Mouse (Mus musculus) heart, embryonic 16.5 days (tissue): Measurements from ENCODE around the gene Fbxw10. TPM values are rescaled to one million over a fixed set of nuclear protein-coding genes. Genes with fewer than 3 reads are reported as not detected.

Experiments used
- ATAC-seq: fragments of 200-750 bp; cut with Nextera tagmentation; replicated peaks from 2 replicates; pipeline ENCODE4 v1.8.0; 2017; ENCODE audit warnings: moderate number of reproducible peaks; ENCODE audit not compliant: insufficient read depth, low FRiP score; ENCODE audit errors: extremely low read depth
- H3K27ac ChIP-seq: fragments of 300-500 bp; sonication (generic); 2 replicates; pipeline ENCODE4 v1.5.1; 2014; ENCODE audit warnings: mild to moderate bottlenecking, low read length, control low read depth, moderate library complexity
- H3K27me3 ChIP-seq: fragments of 300-500 bp; sonication (generic); 2 replicates; pipeline ENCODE4 v1.6.1; 2014; ENCODE audit warnings: low read length, mixed read lengths; ENCODE audit not compliant: control insufficient read depth, insufficient read depth
- H3K36me3 ChIP-seq: fragments of 300-500 bp; sonication (generic); 2 replicates; pipeline ENCODE4 v1.6.1; 2014; ENCODE audit not compliant: control insufficient read depth, insufficient read depth
- H3K4me1 ChIP-seq: fragments of 300-500 bp; sonication (generic); 2 replicates; pipeline ENCODE4 v1.6.1; 2014; ENCODE audit warnings: low read length, mixed read lengths; ENCODE audit not compliant: control insufficient read depth, insufficient read depth
- H3K4me2 ChIP-seq: fragments of 300-500 bp; sonication (generic); 2 replicates; pipeline ENCODE4 v1.6.1; 2014; ENCODE audit warnings: low read depth, mild to moderate bottlenecking, control low read depth, low read length
- H3K4me3 ChIP-seq: fragments of 300-500 bp; sonication (generic); 2 replicates; pipeline ENCODE4 v1.5.1; 2014; ENCODE audit warnings: mild to moderate bottlenecking, control low read depth, low read length
- H3K9ac ChIP-seq: fragments of 300-500 bp; sonication (generic); 2 replicates; pipeline ENCODE4 v1.6.1; 2014; ENCODE audit warnings: low read length, control low read depth
- H3K9me3 ChIP-seq: fragments of 300-500 bp; sonication (generic); replicated peaks from 2 replicates; pipeline ENCODE4 v1.6.1; 2016; ENCODE audit warnings: low read length; ENCODE audit not compliant: control insufficient read depth
- WGBS: fragments of 180-500 bp; shearing (Covaris S2); extraction: QIAGEN DNeasy Blood & Tissue Kit; methylation state at CpG from one replicate; pipeline ENCODE4 v1.1.7; 2014; 5-methylcytosine and 5-hydroxymethylcytosine counted together
- polyA plus RNA-seq: library from polyadenylated mRNA; unstranded; fragments of >200 nt; fragmentation: Nextera tagmentation; extraction: Ambion mirVana; gene quantifications from 2 replicates; pipeline ENCODE4 v1.2.1, GENCODE M21; 2015

Gene Fbxw10
- polyA plus RNA-seq, 1 experiment from 2014 or later = 0.45 TPM

- Histone ChIP-seq H3K36me3 (peaks cover 10% of the 10 kb centered on the region), H3K4me1 (peaks cover 7% of the 10 kb centered on the region), H3K4me2 (peak overlapping the region; percentile 90), H3K4me3 (peak overlapping the region; percentile 93), H3K9ac (peak overlapping the region; percentile 64), H3K9me3 (no peaks in the 10 kb centered on the region), H3K27ac (peak overlapping the region; percentile 67), H3K27me3 (no peaks in the 10 kb centered on the region)
- WGBS = 25% methylated on average over 9 of the region's 9 CpGs
- ATAC-seq = no peak
Observed at GRCm38 (mm10) chr11:62878728-62879127, 31.9 kb downstream of the Fbxw10 start.

DNA sequence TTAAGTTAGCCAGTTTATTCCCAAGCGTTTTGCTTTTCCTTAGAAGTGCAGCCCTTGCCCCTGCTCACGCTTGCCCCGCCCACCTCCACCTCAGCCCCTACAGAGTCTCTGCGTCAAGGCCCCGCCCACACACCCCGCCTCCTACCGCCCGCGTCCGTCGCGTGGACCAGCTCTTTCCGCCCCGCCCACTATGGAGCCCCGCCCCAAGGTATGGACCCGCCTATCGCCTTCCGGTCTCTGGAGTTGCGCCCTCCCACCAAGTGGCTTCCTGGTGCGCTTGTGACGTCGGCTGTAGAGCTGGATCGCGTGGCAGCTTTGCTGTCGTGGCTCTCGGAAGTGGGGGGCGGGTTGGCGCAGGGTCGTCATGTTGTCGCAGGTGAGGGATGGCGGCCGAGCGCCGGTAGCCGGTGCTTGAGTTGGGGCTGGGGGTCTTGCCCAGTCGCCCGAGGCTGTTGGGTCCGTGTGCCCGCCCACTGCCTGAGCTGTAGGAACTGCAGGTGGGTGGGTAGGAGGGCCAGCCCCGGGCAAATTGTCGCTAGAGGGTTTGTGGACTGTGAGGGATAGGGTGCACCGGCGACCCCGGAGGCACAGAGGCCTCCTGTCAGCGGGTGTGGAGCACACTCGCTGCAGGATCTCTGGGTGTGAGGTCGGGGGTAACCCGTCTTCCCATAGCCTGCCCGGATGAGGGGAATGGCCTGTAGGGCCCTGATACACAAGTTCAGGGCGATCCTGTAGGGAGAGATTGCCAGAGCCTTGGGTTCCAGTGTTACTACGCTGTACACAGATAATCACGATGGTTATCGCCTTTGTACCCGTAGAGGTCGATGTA lies 32.6 kb downstream of the Fbxw10 start, which contains the start of gene Tvp23b:
TSS of gene Tvp23b (plus strand) at position 236 of the 829 bp plus-strand sequence.
- peaks cover 13% of the 10 kb centered on the region for H3K36me3 ChIP-seq
- H3K27me3 ChIP-seq = no peaks in the 10 kb centered on the region
- peaks cover 7% of the 10 kb centered on the region for H3K4me1 ChIP-seq
- peak within 1 kb of the TSS; percentile 88 for H3K27ac ChIP-seq
- peak within 1 kb of the TSS; percentile 93 for H3K4me3 ChIP-seq
- ATAC-seq = peak; percentile 96
- no peaks in the 10 kb centered on the region for H3K9me3 ChIP-seq
- H3K4me2 ChIP-seq = peak within 1 kb of the TSS; percentile 90
- WGBS = under 1% methylated on average over 55 of the region's 55 CpGs
- peak within 1 kb of the TSS; percentile 91 for H3K9ac ChIP-seq

DNA sequence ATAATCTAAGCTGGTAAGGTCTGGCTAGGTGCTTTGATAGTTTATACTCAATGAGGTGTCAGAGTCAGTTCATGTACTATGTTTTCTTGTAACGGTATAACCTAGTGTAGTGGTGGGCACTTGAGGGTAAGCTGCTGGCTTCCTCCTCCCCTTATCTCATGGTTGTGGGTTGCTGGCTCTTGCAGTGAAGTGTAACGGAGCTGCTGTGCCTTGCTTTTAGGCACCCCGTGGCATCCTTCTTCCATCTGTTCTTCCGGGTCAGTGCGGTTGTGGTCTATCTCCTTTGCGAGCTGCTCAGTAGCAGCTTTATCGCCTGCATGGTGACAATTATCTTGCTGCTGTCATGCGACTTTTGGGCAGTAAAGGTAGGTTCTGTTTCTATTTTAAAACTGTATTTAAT lies 36.5 kb downstream of the Fbxw10 start:
- no peak overlapping the region for H3K4me3 ChIP-seq
- 76% methylated on average over 8 of the region's 8 CpGs for WGBS
- H3K4me1 ChIP-seq = peaks cover 7% of the 10 kb centered on the region
- no peak overlapping the region for H3K27ac ChIP-seq
- peaks cover 28% of the 10 kb centered on the region for H3K36me3 ChIP-seq
- no peak overlapping the region for H3K4me2 ChIP-seq
- H3K9ac ChIP-seq = no peak overlapping the region
- H3K27me3 ChIP-seq = no peaks in the 10 kb centered on the region
- no peak for ATAC-seq
- no peaks in the 10 kb centered on the region for H3K9me3 ChIP-seq

DNA sequence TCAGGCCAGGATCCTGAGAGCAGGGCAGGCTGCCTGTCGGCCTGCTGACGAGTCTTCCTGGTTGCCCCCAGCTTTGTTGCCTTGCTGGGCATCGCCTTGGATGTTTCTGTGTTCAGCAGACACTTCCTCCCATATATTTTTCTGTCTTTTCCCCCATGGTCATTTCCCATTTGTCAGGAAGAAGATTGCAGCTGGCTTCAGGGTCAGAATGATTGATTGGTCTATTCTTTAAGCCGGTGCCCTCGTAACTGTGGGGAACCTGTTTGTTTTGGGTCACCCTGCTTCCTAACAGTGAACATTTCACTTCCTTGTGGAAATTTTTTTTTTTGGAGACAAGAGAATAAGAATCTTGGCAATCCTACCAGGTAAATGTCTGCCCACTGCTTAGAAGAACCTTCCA lies 38.5 kb downstream of the Fbxw10 start:
- H3K27ac ChIP-seq = no peak overlapping the region
- no peak overlapping the region for H3K4me2 ChIP-seq
- H3K36me3 ChIP-seq = peaks cover 31% of the 10 kb centered on the region
- H3K9me3 ChIP-seq = no peaks in the 10 kb centered on the region
- H3K27me3 ChIP-seq = no peaks in the 10 kb centered on the region
- no peak overlapping the region for H3K4me3 ChIP-seq
- H3K4me1 ChIP-seq = peaks cover 1% of the 10 kb centered on the region
- H3K9ac ChIP-seq = no peak overlapping the region
- no peak for ATAC-seq
- WGBS = 73% methylated on average over 5 of the region's 5 CpGs

DNA sequence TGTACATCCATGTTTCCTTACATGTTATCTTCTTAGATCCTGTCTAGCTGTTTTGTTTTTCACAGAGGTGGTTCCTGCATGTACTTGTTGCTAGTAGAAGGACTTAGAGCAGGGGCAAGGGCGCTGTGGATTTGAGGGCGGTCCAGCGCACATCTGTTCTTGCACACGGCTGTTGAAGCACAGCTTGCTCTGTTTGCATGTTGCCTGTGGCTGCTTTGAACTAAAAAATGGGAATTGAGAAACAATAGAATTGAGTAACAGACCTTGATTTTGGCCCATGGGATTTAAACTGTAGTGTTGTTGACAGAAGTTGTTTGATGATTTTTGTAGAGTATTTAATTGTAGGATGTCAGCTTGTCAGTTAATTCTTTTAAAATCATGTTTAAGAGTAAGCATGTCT lies 43.9 kb downstream of the Fbxw10 start:
- H3K36me3 ChIP-seq = peaks cover 23% of the 10 kb centered on the region
- no peak overlapping the region for H3K27ac ChIP-seq
- no peak overlapping the region for H3K9ac ChIP-seq
- H3K27me3 ChIP-seq = no peaks in the 10 kb centered on the region
- WGBS = 89% methylated on average over 4 of the region's 4 CpGs
- H3K9me3 ChIP-seq = no peaks in the 10 kb centered on the region
- no peak for ATAC-seq
- H3K4me1 ChIP-seq = no peaks in the 10 kb centered on the region
- no peak overlapping the region for H3K4me2 ChIP-seq
- H3K4me3 ChIP-seq = no peak overlapping the region

GRCm38 (mm10) chr11:62891763-62892162 lies 44.9 kb downstream of the Fbxw10 start:
- no peak overlapping the region for H3K27ac ChIP-seq
- H3K36me3 ChIP-seq = peaks cover 17% of the 10 kb centered on the region
- H3K4me1 ChIP-seq = no peaks in the 10 kb centered on the region
- no peak overlapping the region for H3K9ac ChIP-seq
- H3K4me2 ChIP-seq = no peak overlapping the region
- no peak for ATAC-seq
- 89% methylated on average over 11 of the region's 11 CpGs for WGBS
- H3K27me3 ChIP-seq = no peaks in the 10 kb centered on the region
- no peak overlapping the region for H3K4me3 ChIP-seq
- no peaks in the 10 kb centered on the region for H3K9me3 ChIP-seq

- no peaks in the 10 kb centered on the region for H3K4me1 ChIP-seq
- 25% methylated on average over 12 of the region's 12 CpGs for WGBS
Observed at GRCm38 (mm10) chr11:62901699-62902323, 54.9 kb downstream of the Fbxw10 start.

DNA sequence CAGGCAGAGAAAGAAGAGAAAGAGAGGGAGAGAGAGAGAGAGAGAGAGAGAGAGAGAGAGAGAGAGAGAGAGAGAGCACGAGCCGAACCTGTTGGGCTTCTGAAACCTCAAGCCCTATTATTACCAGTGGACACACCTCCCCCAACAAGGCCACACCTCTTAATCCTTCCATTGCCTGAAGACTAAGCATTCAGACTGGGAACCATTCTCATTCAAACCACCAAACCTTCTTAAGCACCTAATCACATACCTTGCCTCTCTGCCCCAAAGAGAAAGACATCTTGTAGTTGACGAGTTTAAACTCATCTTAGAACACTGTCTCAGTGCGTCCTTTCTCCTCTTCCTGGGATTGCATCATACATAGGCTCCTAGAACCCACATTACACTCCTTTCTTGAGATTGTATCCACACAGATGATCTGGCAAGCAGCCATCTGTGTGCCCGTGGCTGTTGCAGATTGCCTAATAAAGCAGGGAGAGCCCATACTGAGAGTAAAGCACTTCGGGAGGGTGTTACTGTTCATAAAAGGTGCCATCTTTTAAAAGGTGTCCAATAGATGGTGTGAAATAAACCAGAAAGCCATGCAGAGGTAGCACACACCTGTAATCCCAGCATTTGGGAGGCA lies 57.1 kb downstream of the Fbxw10 start:
- no peaks in the 10 kb centered on the region for H3K4me1 ChIP-seq
- H3K9me3 ChIP-seq = no peaks in the 10 kb centered on the region
- H3K27ac ChIP-seq = no peak overlapping the region
- no peak for ATAC-seq
- H3K4me3 ChIP-seq = no peak overlapping the region
- H3K9ac ChIP-seq = no peak overlapping the region
- WGBS = 72% methylated on average over 6 of the region's 6 CpGs
- H3K27me3 ChIP-seq = no peaks in the 10 kb centered on the region
- no peak overlapping the region for H3K4me2 ChIP-seq
- no peaks in the 10 kb centered on the region for H3K36me3 ChIP-seq

More at GRCm38 (mm10) chr11:62901699-62902323, 54.9 kb downstream of the Fbxw10 start:
- Histone ChIP-seq H3K9me3 (no peaks in the 10 kb centered on the region), H3K36me3 (no peaks in the 10 kb centered on the region), H3K4me2 (no peak overlapping the region), H3K27me3 (no peaks in the 10 kb centered on the region), H3K9ac (no peak overlapping the region), H3K27ac (no peak overlapping the region), H3K4me3 (no peak overlapping the region)
- peak; percentile 52 for ATAC-seq
